Mouse (Mus musculus) olfactory bulb, adult 2 months (tissue): Measurements from ENCODE around the gene Mylk4.

Experiments
- CTCF ChIP-seq: fragments of 200-500 bp; IDR thresholded peaks from 2 replicates; pipeline ENCODE4 v1.5.1; 2012; ENCODE audit warnings: low read depth, mild to moderate bottlenecking, low read length, moderate library complexity; ENCODE audit not compliant: insufficient read depth
- POLR2A ChIP-seq: fragments of 200-500 bp; IDR thresholded peaks from 2 replicates; pipeline ENCODE4 v1.6.1; 2012; ENCODE audit warnings: mild to moderate bottlenecking, low read depth, low read length, moderate library complexity; ENCODE audit not compliant: insufficient read depth

DNA sequence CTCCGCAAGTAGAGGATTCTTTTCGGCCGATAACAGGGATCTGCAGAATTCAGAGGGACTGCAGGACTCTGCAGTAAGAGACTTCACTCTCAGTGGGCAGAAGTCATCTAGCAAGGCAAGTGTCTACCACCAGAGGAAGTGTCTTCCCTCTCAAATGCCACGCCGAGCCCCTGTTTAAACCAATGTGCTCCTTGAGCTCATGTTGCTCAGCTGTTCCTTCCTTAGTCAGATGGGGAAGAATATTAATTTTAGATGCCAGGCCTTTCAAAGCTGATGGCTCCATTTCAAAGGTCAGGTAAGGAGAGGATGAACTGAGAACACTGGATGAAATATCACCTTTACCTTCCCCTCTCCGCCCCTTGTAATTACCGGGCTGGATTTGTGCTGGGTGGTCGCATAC lies at the start of gene Mylk4:
- no peak for TF ChIP-seq CTCF
- TF ChIP-seq POLR2A, result no peak
